Mouse (Mus musculus): Measurements from ENCODE around the gene Kdm5a.

DNA sequence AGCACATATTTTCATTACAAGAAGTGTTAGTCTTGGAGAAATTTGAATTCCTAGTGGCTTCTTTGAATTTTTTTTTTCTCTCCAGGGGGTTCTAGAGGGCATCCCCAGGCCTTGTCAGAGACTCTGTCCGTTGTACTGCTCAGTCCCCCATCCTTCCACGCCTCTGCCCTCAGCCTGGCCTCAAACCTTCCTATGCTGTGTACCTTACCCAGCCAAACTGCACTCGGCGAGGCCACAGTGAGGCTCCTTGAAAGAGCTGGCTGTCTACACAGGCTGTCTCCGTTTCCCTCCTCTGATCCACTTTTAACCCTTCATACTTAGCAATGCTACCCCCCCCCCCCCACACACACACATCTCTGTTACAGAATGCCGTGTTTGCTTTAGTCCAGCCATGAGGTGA is 98.3 kb downstream of the Kdm5a start:
- TF ChIP-seq POLR2A (IDR thresholded peaks at IDR 0.05; ENCODE audit: borderline replicate concordance, insufficient read depth, low read length): no peak
- no peak for TF ChIP-seq CTCF (IDR thresholded peaks at IDR 0.05; ENCODE audit: borderline replicate concordance, insufficient read depth, low read depth, low read length)

All from cerebellum, adult 2 months (tissue).